Mouse (Mus musculus) hindbrain, embryonic 16.5 days (tissue): ENCODE measurements around the gene Rec114. TPM values are rescaled to one million over a fixed set of nuclear protein-coding genes. Genes with fewer than 3 reads are reported as not detected.

Source experiments
- ATAC-seq: fragments of 200-750 bp; cut with Nextera tagmentation; 2 replicates; pipeline ENCODE4 v1.8.0; 2017; ENCODE audit warnings: moderate TSS enrichment, moderate library complexity
- H3K27ac ChIP-seq: fragments of 300-500 bp; sonication (generic); 2 replicates; pipeline ENCODE4 v1.5.1; 2014; ENCODE audit warnings: low read depth, mild to moderate bottlenecking, control low read depth, low read length, moderate library complexity
- H3K27me3 ChIP-seq: fragments of 300-500 bp; sonication (generic); replicated peaks from 2 replicates; pipeline ENCODE4 v1.6.1; 2014; ENCODE audit warnings: low read length; ENCODE audit not compliant: control insufficient read depth, insufficient read depth
- H3K36me3 ChIP-seq: fragments of 300-500 bp; sonication (generic); 2 replicates; pipeline ENCODE4 v1.6.1; 2014; ENCODE audit warnings: mild to moderate bottlenecking, low read length, moderate library complexity, mixed read lengths; ENCODE audit not compliant: control insufficient read depth, insufficient read depth
- H3K4me1 ChIP-seq: fragments of 300-500 bp; sonication (generic); 2 replicates; pipeline ENCODE4 v1.6.1; 2014; ENCODE audit warnings: low read depth, low read length; ENCODE audit not compliant: control insufficient read depth, insufficient read depth
- H3K4me2 ChIP-seq: fragments of 300-500 bp; sonication (generic); 2 replicates; pipeline ENCODE4 v1.6.1; 2014; ENCODE audit warnings: mild to moderate bottlenecking, low read length, control low read depth, moderate library complexity
- H3K4me3 ChIP-seq: fragments of 300-500 bp; sonication (generic); 2 replicates; pipeline ENCODE4 v1.5.1; 2014; ENCODE audit warnings: mild to moderate bottlenecking, low read length, control low read depth, moderate library complexity
- H3K9ac ChIP-seq: fragments of 300-500 bp; sonication (generic); 2 replicates; pipeline ENCODE4 v1.6.1; 2014; ENCODE audit warnings: low read depth, mild to moderate bottlenecking, control low read depth, low read length, moderate library complexity
- H3K9me3 ChIP-seq: fragments of 300-500 bp; sonication (generic); 2 replicates; pipeline ENCODE4 v1.6.1; 2014; ENCODE audit warnings: mild to moderate bottlenecking, low read length, moderate library complexity; ENCODE audit not compliant: control insufficient read depth
- WGBS: fragments of 180-500 bp; shearing (Covaris S2); extraction: QIAGEN DNeasy Blood & Tissue Kit; methylation state at CpG from one replicate; pipeline ENCODE4 v1.1.7; 2014; 5-methylcytosine and 5-hydroxymethylcytosine counted together
- polyA plus RNA-seq: library from polyadenylated mRNA; unstranded; fragments of >200 nt; fragmentation: Nextera tagmentation; extraction: Ambion mirVana; gene quantifications from 2 replicates; pipeline ENCODE4 v1.2.1, GENCODE M21; 2015

Rec114 gene
- polyA plus RNA-seq, 1 experiment from 2014 or later: 1.9 TPM

- H3K4me1 ChIP-seq: no peaks in the 10 kb centered on the region
- H3K36me3 ChIP-seq: no peaks in the 10 kb centered on the region
- 88% methylated on average over 7 of the region's 7 CpGs for WGBS
- no peak for ATAC-seq
- H3K27ac ChIP-seq: no peak overlapping the region
- H3K4me2 ChIP-seq: no peak overlapping the region
- H3K4me3 ChIP-seq: no peak overlapping the region
- no peaks in the 10 kb centered on the region for H3K27me3 ChIP-seq
- H3K9me3 ChIP-seq: no peaks in the 10 kb centered on the region
- H3K9ac ChIP-seq: no peak overlapping the region
These were observed 40.0 kb downstream of the Rec114 start for GRCm38 (mm10) chr9:58703766-58704165.

GRCm38 (mm10) chr9:58701751-58702150, 42.0 kb downstream of the Rec114 start:
- 100% methylated on average over 2 of the region's 2 CpGs for WGBS
- Histone ChIP-seq H3K27ac (no peak overlapping the region), H3K9ac (no peak overlapping the region), H3K4me3 (no peak overlapping the region), H3K36me3 (no peaks in the 10 kb centered on the region), H3K4me1 (no peaks in the 10 kb centered on the region), H3K9me3 (no peaks in the 10 kb centered on the region), H3K27me3 (no peaks in the 10 kb centered on the region), H3K4me2 (no peak overlapping the region)
- ATAC-seq: no peak

GRCm38 (mm10) chr9:58698486-58698885, 45.3 kb downstream of the Rec114 start:
- no peaks in the 10 kb centered on the region for H3K36me3 ChIP-seq
- no peaks in the 10 kb centered on the region for H3K27me3 ChIP-seq
- no peak for ATAC-seq
- 0 out of 2 replicates have a peak, but pooled peaks cover 3% of the 10 kb centered on the region for H3K9me3 ChIP-seq
- H3K9ac ChIP-seq: no peak overlapping the region
- no peaks in the 10 kb centered on the region for H3K4me1 ChIP-seq
- 90% methylated on average over 2 of the region's 2 CpGs for whole genome bisulfite sequencing
- H3K27ac ChIP-seq: no peak overlapping the region
- H3K4me3 ChIP-seq: no peak overlapping the region
- no peak overlapping the region for H3K4me2 ChIP-seq

GRCm38 (mm10) chr9:58691471-58691870, 52.3 kb downstream of the Rec114 start:
- no peak for ATAC-seq
- Histone ChIP-seq H3K9ac (no peak overlapping the region), H3K27me3 (no peaks in the 10 kb centered on the region), H3K4me3 (no peak overlapping the region), H3K4me1 (no peaks in the 10 kb centered on the region), H3K9me3 (0 out of 2 replicates have a peak, but pooled peaks cover 3% of the 10 kb centered on the region), H3K4me2 (no peak overlapping the region), H3K36me3 (no peaks in the 10 kb centered on the region), H3K27ac (no peak overlapping the region)
- 92% methylated on average over 7 of the region's 7 CpGs for WGBS

GRCm38 (mm10) chr9:58690701-58691100, 53.1 kb downstream of the Rec114 start:
- no peak for ATAC-seq
- H3K4me3 ChIP-seq: no peak overlapping the region
- no peaks in the 10 kb centered on the region for H3K27me3 ChIP-seq
- no peaks in the 10 kb centered on the region for H3K36me3 ChIP-seq
- no peak overlapping the region for H3K4me2 ChIP-seq
- no peak overlapping the region for H3K27ac ChIP-seq
- WGBS: 90% methylated on average over 4 of the region's 4 CpGs
- 0 out of 2 replicates have a peak, but pooled peaks cover 3% of the 10 kb centered on the region for H3K9me3 ChIP-seq
- H3K4me1 ChIP-seq: no peaks in the 10 kb centered on the region
- no peak overlapping the region for H3K9ac ChIP-seq

GRCm38 (mm10) chr9:58688076-58688475, 55.7 kb downstream of the Rec114 start:
- Histone ChIP-seq H3K4me2 (no peak overlapping the region), H3K9ac (no peak overlapping the region), H3K27ac (no peak overlapping the region), H3K36me3 (no peaks in the 10 kb centered on the region), H3K27me3 (no peaks in the 10 kb centered on the region), H3K9me3 (no peaks in the 10 kb centered on the region), H3K4me3 (no peak overlapping the region), H3K4me1 (no peaks in the 10 kb centered on the region)
- 87% methylated on average over 4 of the region's 4 CpGs for WGBS
- no peak for ATAC-seq

- Histone ChIP-seq H3K4me2 (no peak overlapping the region), H3K9me3 (no peaks in the 10 kb centered on the region), H3K36me3 (no peaks in the 10 kb centered on the region), H3K27ac (no peak overlapping the region), H3K4me3 (no peak overlapping the region), H3K9ac (no peak overlapping the region), H3K4me1 (no peaks in the 10 kb centered on the region), H3K27me3 (no peaks in the 10 kb centered on the region)
- ATAC-seq: no peak
- WGBS: 88% methylated on average over 10 of the region's 10 CpGs
These were observed 58.5 kb downstream of the Rec114 start for GRCm38 (mm10) chr9:58685290-58685689.

GRCm38 (mm10) chr9:58683372-58683771, 60.4 kb downstream of the Rec114 start:
- Histone ChIP-seq H3K27me3 (no peaks in the 10 kb centered on the region), H3K27ac (no peak overlapping the region), H3K4me3 (no peak overlapping the region), H3K36me3 (no peaks in the 10 kb centered on the region), H3K9ac (no peak overlapping the region), H3K9me3 (no peaks in the 10 kb centered on the region), H3K4me2 (no peak overlapping the region), H3K4me1 (no peaks in the 10 kb centered on the region)
- ATAC-seq: no peak
- 28% methylated on average over 6 of the region's 6 CpGs for WGBS

GRCm38 (mm10) chr9:58682106-58682505, 61.7 kb downstream of the Rec114 start:
- Histone ChIP-seq H3K27me3 (no peaks in the 10 kb centered on the region), H3K4me2 (no peak overlapping the region), H3K36me3 (no peaks in the 10 kb centered on the region), H3K9ac (no peak overlapping the region; the same call in 1 of the 2 replicates), H3K4me1 (no peaks in the 10 kb centered on the region), H3K4me3 (no peak overlapping the region), H3K9me3 (no peaks in the 10 kb centered on the region), H3K27ac (no peak overlapping the region)
- WGBS: 71% methylated on average over 6 of the region's 6 CpGs
- no peak for ATAC-seq

- 67% methylated on average over 2 of the region's 2 CpGs for WGBS
- ATAC-seq: no peak
These were observed 62.4 kb downstream of the Rec114 start for GRCm38 (mm10) chr9:58681411-58681810.

More at GRCm38 (mm10) chr9:58681411-58681810, 62.4 kb downstream of the Rec114 start:
- Histone ChIP-seq H3K4me2 (no peak overlapping the region), H3K27ac (no peak overlapping the region), H3K27me3 (no peaks in the 10 kb centered on the region), H3K4me3 (no peak overlapping the region), H3K9me3 (no peaks in the 10 kb centered on the region), H3K4me1 (no peaks in the 10 kb centered on the region), H3K9ac (no peak overlapping the region), H3K36me3 (no peaks in the 10 kb centered on the region)
